Mouse (Mus musculus) limb, embryonic 14.5 days (tissue): ENCODE data around the gene Abi1. TPM values are rescaled to one million over a fixed set of nuclear protein-coding genes. Genes with fewer than 3 reads are reported as not detected.

Experiments
- ATAC-seq: fragments of 200-750 bp; cut with Nextera tagmentation; 2 replicates; pipeline ENCODE4 v1.8.0; 2017; ENCODE audit warnings: low read depth, moderate number of reproducible peaks, moderate TSS enrichment; ENCODE audit not compliant: low FRiP score
- DNase-seq: peaks from one replicate; pipeline ENCODE4 v3.0.0-alpha.2; 2015; ENCODE audit warnings: low spot score
- H3K27ac ChIP-seq: fragments of 300-500 bp; sonication (generic); replicated peaks from 2 replicates; pipeline ENCODE4 v1.5.1; 2014; ENCODE audit warnings: low read depth, mild to moderate bottlenecking, low read length, moderate library complexity, mixed read lengths
- H3K27me3 ChIP-seq: fragments of 300-500 bp; sonication (generic); 2 replicates; pipeline ENCODE4 v1.6.1; 2014; ENCODE audit warnings: low read length, mixed read lengths; ENCODE audit not compliant: control insufficient read depth, insufficient read depth
- H3K36me3 ChIP-seq: fragments of 300-500 bp; sonication (generic); 2 replicates; pipeline ENCODE4 v1.6.1; 2014; ENCODE audit warnings: mild to moderate bottlenecking, low read length, moderate library complexity, mixed read lengths; ENCODE audit not compliant: control insufficient read depth, insufficient read depth
- H3K4me1 ChIP-seq: fragments of 300-500 bp; sonication (generic); 2 replicates; pipeline ENCODE4 v1.6.1; 2014; ENCODE audit warnings: antibody characterized with exemption, low read length, mixed read lengths; ENCODE audit not compliant: control insufficient read depth, insufficient read depth
- H3K4me2 ChIP-seq: fragments of 300-500 bp; sonication (generic); replicated peaks from 2 replicates; pipeline ENCODE4 v1.6.1; 2014; ENCODE audit warnings: low read depth, mild to moderate bottlenecking, low read length, moderate library complexity; ENCODE audit not compliant: severe bottlenecking
- H3K4me3 ChIP-seq: fragments of 300-500 bp; sonication (generic); replicated peaks from 2 replicates; pipeline ENCODE4 v1.5.1; 2014; ENCODE audit warnings: low read length
- H3K9ac ChIP-seq: fragments of 300-500 bp; sonication (generic); 2 replicates; pipeline ENCODE4 v1.6.1; 2014; ENCODE audit warnings: mild to moderate bottlenecking, low read depth, low read length, moderate library complexity; ENCODE audit not compliant: severe bottlenecking
- H3K9me3 ChIP-seq: fragments of 300-500 bp; sonication (generic); 2 replicates; pipeline ENCODE4 v1.6.1; 2016; ENCODE audit warnings: low read length; ENCODE audit not compliant: control insufficient read depth
- POLR2A ChIP-seq: fragments of 200-500 bp; IDR thresholded peaks from 2 replicates; pipeline ENCODE4 v1.8.0; 2012; ENCODE audit warnings: inconsistent platforms, mild to moderate bottlenecking, moderate library complexity, borderline replicate concordance; ENCODE audit not compliant: insufficient read depth, insufficient read length; ENCODE audit errors: extremely low read depth
- WGBS: fragments of 180-500 bp; shearing (Covaris S2); extraction: QIAGEN DNeasy Blood & Tissue Kit; methylation state at CpG from one replicate; pipeline ENCODE4 v1.1.7; 2014; 5-methylcytosine and 5-hydroxymethylcytosine counted together
- polyA plus RNA-seq, 2 experiments: library from polyadenylated mRNA; depleted of rRNA in 1 of 2; stranded (reverse) in 1 of 2; unstranded in 1 of 2; fragments of >200 nt; fragmentation: Nextera tagmentation in 1 of 2; extraction: Ambion mirVana in 1 of 2; gene quantifications; 2 replicates each; pipeline versions ENCODE4 v1.2.1 to v1.2.3; 2012 to 2014

Gene Abi1
- polyA plus RNA-seq, 2 experiments = 51.1 to 81.1 TPM

GRCm38 (mm10) chr2:22918651-22919050 lies 121.4 kb downstream of the Abi1 start:
- Histone ChIP-seq H3K4me1 (no peaks in the 10 kb centered on the region), H3K4me2 (no peak overlapping the region), H3K4me3 (no peak overlapping the region), H3K9ac (no peak overlapping the region), H3K9me3 (no peaks in the 10 kb centered on the region), H3K27ac (no peak overlapping the region), H3K36me3 (peaks cover 22% of the 10 kb centered on the region), H3K27me3 (no peaks in the 10 kb centered on the region)
- no peak for DNase-seq
- 90% methylated on average over 2 of the region's 2 CpGs for WGBS
- ATAC-seq = no peak
- TF ChIP-seq POLR2A = no peak

GRCm38 (mm10) chr2:22914421-22914820 lies 125.6 kb downstream of the Abi1 start:
- 95% methylated on average over 3 of the region's 3 CpGs for WGBS
- ATAC-seq (no peak), DNase-seq (no peak)
- Histone ChIP-seq H3K27ac (no peak overlapping the region), H3K36me3 (peaks cover 23% of the 10 kb centered on the region), H3K9me3 (no peaks in the 10 kb centered on the region), H3K27me3 (no peaks in the 10 kb centered on the region), H3K9ac (no peak overlapping the region), H3K4me2 (no peak overlapping the region), H3K4me3 (no peak overlapping the region), H3K4me1 (no peaks in the 10 kb centered on the region)
- TF ChIP-seq POLR2A = no peak

GRCm38 (mm10) chr2:22903947-22904346 lies 136.1 kb downstream of the Abi1 start:
- DNase-seq = no peak
- WGBS = 88% methylated on average over 3 of the region's 3 CpGs
- Histone ChIP-seq H3K4me3 (no peak overlapping the region), H3K4me2 (no peak overlapping the region), H3K9me3 (no peaks in the 10 kb centered on the region), H3K36me3 (peaks cover 32% of the 10 kb centered on the region), H3K27ac (no peak overlapping the region), H3K9ac (no peak overlapping the region), H3K4me1 (no peaks in the 10 kb centered on the region), H3K27me3 (no peaks in the 10 kb centered on the region)
- TF ChIP-seq POLR2A = no peak
- ATAC-seq = no peak

GRCm38 (mm10) chr2:22895282-22896273 lies 144.5 kb downstream of the Abi1 start, which contains the start of gene Pdss1:
TSS of gene Pdss1 (plus strand) at chr2:22895522.
- ATAC-seq = peak; percentile 96
- DNase-seq = peak; percentile 89
- Histone ChIP-seq H3K4me1 (peaks cover 3% of the 10 kb centered on the region; the same call in 1 of the 2 replicates), H3K4me3 (peak within 1 kb of the TSS; percentile 74), H3K9me3 (no peaks in the 10 kb centered on the region), H3K4me2 (peak within 1 kb of the TSS; percentile 65), H3K27ac (no peak within 1 kb of the TSS), H3K36me3 (peaks cover 3% of the 10 kb centered on the region; the same call in 1 of the 2 replicates), H3K9ac (peak within 1 kb of the TSS; percentile 69), H3K27me3 (no peaks in the 10 kb centered on the region)
- 0 out of 2 replicates have a peak, but pooled peaks have one; percentile 40 for TF ChIP-seq POLR2A
- WGBS = under 1% methylated on average over 72 of the region's 81 CpGs

GRCm38 (mm10) chr2:22894932-22895281 lies 145.1 kb downstream of the Abi1 start:
- peak overlapping the region; percentile 69 for H3K9ac ChIP-seq
- 21% methylated on average over 9 of the region's 9 CpGs for WGBS
- H3K27ac ChIP-seq = no peak overlapping the region
- no peaks in the 10 kb centered on the region for H3K27me3 ChIP-seq
- TF ChIP-seq POLR2A = no peak
- H3K4me2 ChIP-seq = peak overlapping the region; percentile 65
- H3K4me3 ChIP-seq = peak overlapping the region; percentile 74
- no peak for DNase-seq
- no peak; the same call in 1 of the 2 replicates for ATAC-seq
- peaks cover 3% of the 10 kb centered on the region; the same call in 1 of the 2 replicates for H3K4me1 ChIP-seq
- H3K9me3 ChIP-seq = no peaks in the 10 kb centered on the region
- peaks cover 3% of the 10 kb centered on the region; the same call in 1 of the 2 replicates for H3K36me3 ChIP-seq

Other genes starting within 250 kb of the Abi1 start
- gene Pdss1, start 144.7 kb downstream of the Abi1 start, polyA plus RNA-seq (2012; rRNA removed) = 14.2 and 15.9 TPM in 2 replicates
- 14.8 and 16.9 TPM in 2 replicates for gene Pdss1, start 144.7 kb downstream of the Abi1 start, polyA plus RNA-seq (2014; fragmentation: Nextera tagmentation; extraction: Ambion mirVana)
- 12.3 and 15.3 TPM in 2 replicates for gene Acbd5, start 27.9 kb upstream of the Abi1 start, polyA plus RNA-seq (2012; rRNA removed)
- gene Acbd5, start 27.9 kb upstream of the Abi1 start, polyA plus RNA-seq (2014; fragmentation: Nextera tagmentation; extraction: Ambion mirVana) = 21.3 and 28.4 TPM in 2 replicates
- gene Mastl, start 115.8 kb upstream of the Abi1 start, polyA plus RNA-seq (2012; rRNA removed) = 4.1 and 5.5 TPM in 2 replicates
- 7.7 and 8.4 TPM in 2 replicates for gene Mastl, start 115.8 kb upstream of the Abi1 start, polyA plus RNA-seq (2014; fragmentation: Nextera tagmentation; extraction: Ambion mirVana)
- gene Yme1l1, start 116.1 kb upstream of the Abi1 start, polyA plus RNA-seq (2012; rRNA removed) = 34.9 and 45.5 TPM in 2 replicates
- 80.2 and 85.9 TPM in 2 replicates for gene Yme1l1, start 116.1 kb upstream of the Abi1 start, polyA plus RNA-seq (2014; fragmentation: Nextera tagmentation; extraction: Ambion mirVana)
- not detected in 2 replicates for gene 4931423N10Rik, start 167.2 kb upstream of the Abi1 start, polyA plus RNA-seq (2012; rRNA removed)
- 0.11 TPM in 1 of 2 replicates, not detected in the other for gene 4931423N10Rik, start 167.2 kb upstream of the Abi1 start, polyA plus RNA-seq (2014; fragmentation: Nextera tagmentation; extraction: Ambion mirVana)